Mouse (Mus musculus) T-helper 2 cell (primary cell): ENCODE measurements around the gene Limch1.

ENCODE experiments used
- in situ Hi-C: fragments of 300-600 bp; cut with MboI, MseI; formaldehyde crosslinking; loops from one replicate; pipeline ENCODE4 v1.15.1; 2025; ENCODE audit warnings: high pct_unique_total_duplicates

The Limch1 gene

DNA sequence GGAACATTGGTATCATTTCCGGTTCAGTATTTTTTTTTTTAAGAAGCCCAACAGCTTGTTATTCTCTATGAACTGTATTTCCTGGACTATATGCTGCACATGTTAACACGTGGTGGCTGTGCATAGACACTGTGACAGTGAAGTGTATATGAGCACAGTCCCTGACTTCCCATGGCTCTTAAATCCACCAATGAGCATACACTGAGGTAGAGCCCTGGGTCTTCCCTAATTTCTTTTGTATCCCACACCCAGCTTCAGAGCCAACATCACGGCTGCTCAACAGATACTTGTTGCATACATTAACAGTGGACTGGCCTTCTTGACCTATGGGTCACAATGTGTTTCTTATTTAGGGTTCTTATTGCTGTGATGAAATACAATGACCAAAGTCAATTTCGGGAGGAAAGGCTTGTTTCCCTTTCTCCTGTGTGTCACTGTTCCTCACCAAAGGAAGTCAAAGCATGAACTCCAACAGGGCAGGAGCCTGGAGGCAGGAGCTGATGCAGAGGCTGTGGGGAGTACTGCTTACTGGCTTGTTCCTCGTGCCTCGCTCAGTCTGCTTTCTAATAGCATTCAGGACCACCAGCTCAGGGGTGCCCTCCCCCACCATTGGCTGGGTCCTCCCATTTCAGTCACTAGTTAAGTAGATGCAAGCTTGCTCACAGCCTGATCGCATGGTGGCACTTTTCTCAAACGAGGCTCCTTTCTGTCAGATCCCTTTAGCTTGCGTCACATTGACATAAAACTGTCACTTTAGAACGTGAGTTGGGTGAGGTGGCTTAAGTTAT, 130.6 kb downstream of the Limch1 start:
- in situ Hi-C loops, result no loop called here

DNA sequence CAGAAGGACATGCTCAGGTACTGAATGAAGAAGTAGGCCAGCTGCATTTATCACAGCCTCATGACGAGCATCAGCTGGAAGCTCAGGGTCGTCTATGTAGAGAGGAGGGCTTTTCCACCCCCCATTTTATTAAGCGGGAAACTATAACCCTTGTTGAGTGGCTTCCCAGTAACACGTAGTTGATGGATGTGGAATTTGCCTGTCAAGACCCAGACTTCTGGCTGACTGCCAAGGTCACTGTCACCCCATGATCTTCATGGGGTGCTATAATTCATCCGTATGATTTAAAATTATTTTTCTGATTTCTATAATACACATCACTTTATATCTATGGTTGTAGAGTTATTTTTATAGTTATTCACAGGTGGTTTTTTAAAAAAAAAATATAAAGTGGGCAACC, 131.4 kb downstream of the Limch1 start:
- in situ Hi-C loops, result no loop called here

DNA sequence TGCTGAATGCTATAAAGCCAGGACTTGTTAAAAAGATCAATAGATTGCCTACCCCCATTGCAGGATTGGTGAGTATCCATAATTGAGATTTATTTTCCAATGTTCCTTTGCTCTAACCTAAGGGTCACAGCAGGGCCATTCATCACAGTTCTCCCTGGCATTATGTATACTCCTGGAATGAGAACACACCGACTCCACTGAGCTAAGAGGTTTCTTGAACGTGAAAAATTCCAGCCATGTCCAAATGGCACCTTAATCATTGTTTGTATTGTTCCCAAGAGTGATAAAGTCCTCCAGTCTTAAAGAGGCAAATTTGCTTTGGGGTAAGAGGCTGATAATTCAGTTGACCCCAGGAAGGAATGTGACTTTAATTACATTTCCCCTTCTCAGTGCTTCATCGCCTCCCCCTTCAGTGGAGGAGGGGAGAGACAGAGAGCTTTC, 136.3 kb downstream of the Limch1 start:
- in situ Hi-C loops, result no loop called here

DNA sequence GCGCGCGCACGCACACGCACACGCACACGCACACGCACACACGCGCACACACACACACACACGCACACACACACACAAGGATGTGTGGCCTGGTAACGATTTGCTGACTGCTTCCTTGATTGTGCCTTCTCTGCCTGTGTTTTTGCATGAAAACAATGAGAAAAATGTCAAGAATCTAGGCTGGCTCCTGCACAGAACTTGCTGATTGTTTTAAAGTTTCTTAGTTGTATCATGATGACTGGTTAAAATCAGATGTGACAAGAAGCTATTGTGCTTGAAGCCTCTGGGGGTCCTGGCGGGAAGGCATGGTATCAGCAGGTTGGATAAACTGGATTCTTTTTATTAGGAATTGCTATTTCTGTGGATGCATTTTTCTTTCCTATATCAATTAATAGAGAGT, 137.1 kb downstream of the Limch1 start:
- in situ Hi-C loops, result no loop called here

DNA sequence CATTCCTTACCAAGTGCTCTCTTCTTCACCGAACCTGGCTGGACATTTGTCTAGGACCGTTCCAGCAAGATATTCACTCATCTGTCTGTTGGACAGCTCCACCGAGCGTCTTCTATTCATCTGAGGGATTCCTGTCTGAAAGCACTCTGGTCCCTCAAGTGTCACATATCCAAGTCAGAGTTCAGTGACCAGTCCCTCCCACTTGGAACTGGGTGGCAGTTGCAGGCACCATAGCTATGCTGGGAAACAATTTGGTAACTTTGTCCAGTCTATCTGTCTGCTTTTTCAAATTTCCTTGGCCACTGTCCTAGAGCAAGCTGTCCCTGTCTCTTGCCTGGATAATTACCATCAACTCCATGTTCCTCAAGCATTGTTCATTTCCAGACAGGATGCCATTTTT, 138.9 kb downstream of the Limch1 start:
- in situ Hi-C loops, result no loop called here

DNA sequence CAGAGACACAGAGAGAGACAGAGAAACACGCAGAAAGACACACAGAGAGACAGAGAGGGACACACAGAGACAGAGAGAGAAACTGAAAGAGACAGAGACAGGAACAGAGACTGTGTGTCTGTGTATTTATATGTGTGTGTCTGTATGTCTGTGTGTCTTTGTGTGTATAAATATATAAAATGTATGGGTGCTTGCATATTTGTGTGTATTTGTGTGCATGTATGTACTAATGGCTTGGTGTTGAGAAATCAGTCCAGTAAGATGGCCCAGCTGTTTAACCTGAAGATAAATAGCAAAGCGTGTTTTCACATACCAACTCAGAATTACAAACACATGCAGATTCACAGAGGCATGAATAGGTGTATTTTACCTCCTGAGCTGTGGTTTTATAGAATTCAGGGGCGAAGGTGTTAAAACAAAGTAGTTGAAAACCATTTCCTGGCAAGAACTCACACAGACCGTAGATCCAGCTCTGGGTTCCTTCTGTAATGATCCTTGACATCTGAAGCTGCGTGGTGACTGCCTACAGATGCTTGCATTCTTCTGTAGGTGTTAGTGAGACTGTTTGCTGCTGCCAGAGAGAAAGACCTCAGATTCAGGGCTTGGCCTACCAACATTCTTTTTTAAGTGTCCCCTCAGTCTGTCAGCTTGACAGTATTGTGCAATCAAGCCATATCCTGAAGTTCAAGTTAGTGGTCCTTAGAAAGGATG, 140.9 kb downstream of the Limch1 start:
- in situ Hi-C loops, result no loop called here

DNA sequence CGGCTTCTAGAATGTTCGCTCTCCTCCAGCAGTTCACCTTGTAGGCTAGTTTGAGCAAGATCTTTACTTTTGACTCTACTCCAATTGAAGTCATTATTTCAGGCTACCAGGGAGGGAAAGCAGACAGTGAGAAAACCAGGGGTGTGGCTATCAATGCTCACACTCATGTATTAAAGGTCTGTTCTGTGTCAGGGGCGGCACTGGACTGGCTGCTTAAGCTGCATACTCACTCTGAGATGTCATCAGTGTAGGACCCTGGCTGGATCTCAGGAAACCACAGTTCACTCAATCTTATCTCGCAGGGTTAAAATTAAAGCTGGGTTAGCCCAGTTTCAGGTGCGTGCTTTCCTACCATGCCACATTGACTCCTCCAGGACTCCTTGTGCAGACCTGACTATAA, 142.4 kb downstream of the Limch1 start:
- in situ Hi-C loops, result no loop called here

DNA sequence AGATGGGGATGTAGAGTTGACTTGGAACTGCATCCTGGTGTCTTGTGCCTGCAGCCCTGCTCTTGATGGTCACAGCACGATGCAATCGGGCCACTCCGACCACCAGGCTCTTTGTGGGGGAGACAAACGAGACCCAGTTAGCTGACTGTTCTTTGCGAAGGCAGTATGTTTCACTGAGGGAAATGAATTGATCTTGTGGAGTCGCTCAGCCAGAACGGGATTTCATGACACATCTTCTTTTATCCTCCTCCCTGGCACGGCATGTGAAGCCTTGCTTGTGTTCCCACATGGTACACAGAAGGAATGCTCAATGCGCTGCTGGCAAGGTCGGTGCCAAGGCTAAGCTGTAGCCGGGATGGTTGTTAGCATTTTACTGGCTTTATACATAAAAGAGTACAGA, 143.7 kb downstream of the Limch1 start:
- in situ Hi-C loops, result no loop called here

DNA sequence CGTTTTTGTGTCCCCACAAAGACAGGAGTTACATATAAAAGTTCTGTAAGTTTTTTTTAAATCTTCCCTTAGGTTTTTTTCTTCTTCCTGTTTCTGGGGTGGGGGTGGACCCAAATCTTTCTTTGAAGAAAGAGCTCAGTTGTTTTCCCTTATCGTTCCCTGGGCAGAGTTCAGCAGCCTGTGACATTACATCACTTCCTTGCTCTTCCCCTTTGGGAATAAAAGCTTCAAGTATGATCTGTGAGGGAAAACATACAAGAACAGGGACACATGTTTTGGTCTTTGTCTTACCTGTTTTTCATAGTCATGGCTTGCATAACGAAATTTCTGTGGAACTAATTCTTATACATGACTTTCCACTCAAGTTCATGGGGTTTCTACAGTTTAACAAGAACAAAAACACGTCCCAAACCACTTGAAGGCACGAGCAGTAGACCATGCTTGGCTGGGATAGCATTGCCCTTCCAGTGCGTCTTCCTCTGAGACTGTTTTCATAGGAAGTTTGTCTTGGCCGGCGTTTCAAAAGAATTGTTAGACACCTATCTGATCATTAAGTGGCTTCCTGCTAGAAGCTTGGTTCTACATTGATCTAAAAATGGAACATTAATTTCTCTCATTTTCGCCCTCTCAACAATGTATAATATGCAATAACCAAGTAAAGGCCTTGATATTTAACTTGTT, 150.0 kb downstream of the Limch1 start:
- in situ Hi-C loops, result no loop called here

DNA sequence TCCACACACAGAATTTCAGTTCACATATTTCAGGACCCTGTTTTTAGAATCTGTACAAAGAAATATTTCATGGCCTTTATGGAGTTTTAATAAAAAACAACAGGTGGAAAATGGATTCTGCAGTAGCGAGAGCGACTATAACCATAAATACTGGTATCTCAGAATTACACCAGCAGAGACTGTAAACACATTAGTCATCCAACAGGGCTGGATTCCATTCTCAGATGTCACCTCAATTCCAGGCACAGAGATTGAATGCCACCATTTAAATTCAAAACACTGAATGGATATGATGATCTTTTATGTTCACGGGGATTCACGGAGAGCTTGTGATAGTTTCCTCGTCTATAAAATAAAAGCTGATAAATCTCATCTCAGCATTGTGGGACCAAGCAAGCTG, 152.0 kb downstream of the Limch1 start:
- in situ Hi-C loops, result no loop called here

DNA sequence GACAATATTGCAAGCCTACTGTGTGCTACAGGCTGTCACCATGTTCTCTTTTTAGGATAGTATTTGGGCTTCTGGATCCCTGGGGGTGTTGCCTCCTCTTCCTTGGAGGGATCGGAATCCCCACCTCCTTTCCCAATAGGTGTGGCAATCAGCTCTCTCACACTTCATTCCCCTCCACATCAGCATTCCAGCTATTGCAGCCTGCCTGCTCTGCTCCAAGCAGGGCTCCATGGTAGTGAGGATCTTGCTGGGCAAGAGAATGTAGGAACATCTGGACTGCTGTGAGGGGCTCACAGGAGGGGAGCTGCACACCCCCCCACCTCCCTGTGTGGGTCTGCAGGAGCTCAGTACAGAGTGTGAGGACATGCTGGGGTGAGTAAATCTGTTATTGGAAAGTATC, 152.6 kb downstream of the Limch1 start:
- in situ Hi-C loops, result no loop called here

DNA sequence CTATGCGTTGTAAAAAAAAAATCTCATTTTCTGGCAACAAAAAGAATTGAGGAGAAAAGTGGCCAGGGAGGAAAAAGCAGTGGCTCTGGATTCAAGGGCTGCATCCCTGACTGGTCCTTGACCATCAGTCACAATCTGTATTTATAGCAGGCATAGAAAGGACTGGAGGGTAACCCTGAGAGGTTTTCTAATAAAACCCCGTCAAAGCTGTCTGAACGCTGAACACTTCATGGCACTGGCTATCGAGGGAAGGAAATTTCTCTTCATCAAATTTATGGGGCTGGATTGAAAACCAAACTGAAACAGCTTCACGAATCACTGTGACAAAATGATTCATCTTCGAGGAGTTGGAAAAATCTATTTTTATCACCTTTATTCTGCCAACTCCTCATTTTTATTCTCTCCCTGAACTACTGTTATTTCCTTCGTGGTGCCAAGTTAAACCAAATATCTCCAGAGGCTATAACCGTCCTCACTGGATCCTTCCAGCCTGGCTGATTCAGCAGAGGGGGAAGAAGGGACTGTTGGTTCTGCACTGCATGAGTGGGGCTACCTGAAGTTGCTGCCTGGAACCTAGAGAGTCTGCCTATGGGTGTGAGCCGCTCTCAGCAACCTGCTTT, 153.3 kb downstream of the Limch1 start:
- in situ Hi-C loops, result no loop called here

DNA sequence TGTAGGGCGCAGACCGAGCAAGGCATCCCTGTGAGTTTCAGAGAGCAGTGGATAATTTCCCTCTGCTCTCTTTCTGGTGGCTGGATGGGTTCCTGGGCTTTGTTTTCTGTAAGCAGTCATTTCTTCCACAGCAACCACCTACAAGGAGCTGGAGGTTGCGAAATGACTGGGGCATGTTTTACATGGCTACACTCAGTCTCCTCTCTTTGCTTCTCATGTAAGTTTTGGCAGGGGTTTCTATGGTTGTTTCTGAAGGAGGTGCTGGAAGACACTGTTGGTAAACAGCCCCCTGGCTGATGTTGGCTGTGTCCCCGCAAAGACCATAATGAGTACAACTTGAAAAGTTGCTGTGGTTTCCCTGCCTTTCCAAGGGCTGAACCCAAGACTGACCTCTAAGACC, 155.5 kb downstream of the Limch1 start:
- in situ Hi-C loops, result no loop called here

DNA sequence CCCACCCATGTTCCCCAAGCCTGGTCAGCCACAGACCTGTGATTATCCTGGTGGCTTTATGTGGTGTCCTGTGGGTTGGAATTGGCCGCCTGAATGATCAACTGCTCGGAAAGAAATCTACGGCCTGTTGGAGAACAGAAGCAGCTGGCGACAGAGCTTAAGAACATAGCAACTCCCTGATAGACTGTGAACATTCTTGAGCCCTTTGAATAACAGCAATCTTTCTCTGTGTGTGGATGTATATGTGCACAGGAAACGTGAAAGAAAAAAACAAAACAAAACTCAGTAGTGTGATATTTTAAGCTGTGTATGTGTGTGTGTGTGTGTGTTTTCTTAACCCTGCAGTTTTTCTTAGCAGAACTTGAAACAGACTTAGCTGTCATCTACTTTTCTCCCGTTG, 159.2 kb downstream of the Limch1 start:
- in situ Hi-C loops, result no loop called here

DNA sequence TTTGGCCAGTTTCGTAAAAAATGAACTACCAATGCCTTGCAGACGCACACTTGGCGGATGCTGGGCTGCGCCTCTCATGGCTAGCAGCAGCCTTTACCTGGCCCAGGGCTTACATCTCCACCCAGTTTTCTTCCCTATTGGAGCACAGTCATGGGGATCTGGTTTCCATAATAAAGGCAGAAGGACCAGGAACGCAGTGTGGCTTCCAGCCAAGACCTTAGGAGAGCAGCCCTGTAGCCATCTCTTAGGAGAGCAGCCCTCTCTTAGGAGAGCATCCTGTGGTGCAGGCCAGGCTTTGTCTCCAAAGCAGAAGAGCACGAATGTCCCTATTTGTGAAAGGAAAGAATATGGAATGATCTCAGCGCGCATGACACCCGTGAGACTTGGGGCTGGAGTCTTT, 163.3 kb downstream of the Limch1 start:
- in situ Hi-C loops, result no loop called here

DNA sequence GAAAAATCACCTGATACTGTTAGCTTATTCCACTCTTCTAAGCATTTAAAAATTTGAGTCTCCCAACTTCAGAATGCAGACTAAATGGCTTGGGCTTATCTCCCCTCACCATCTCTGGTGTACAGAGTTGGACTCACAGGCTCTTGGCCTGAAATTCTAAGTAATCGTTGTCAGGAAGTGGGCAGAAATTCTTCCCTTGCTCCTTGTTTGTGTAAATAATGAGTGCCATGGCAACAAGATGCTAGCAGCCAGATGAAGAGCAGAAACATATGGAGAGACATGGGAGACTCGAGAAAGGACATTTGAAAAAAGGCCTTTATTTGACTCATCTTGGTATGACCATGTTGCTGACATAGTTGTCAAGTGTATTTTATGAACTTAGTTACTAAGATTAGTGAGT, 164.3 kb downstream of the Limch1 start:
- in situ Hi-C loops, result no loop called here

DNA sequence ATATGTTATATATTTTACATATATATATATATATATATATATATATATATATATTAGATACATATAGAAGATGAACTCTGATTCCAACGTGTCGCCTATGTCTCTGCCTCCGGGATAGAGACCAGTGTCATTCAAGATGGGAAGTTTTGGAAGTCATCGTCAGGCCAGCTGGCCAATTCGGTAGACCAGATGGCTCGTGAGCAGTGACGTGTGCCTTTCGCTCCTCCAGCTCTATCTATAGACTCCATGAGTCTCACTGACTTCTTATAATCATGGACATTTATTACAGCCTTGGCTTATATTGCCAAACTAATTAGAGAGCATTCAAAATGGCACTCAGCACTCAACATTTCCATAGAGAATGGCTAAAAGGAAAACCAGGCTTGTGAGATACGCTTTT, 165.0 kb downstream of the Limch1 start:
- in situ Hi-C loops, result no loop called here

DNA sequence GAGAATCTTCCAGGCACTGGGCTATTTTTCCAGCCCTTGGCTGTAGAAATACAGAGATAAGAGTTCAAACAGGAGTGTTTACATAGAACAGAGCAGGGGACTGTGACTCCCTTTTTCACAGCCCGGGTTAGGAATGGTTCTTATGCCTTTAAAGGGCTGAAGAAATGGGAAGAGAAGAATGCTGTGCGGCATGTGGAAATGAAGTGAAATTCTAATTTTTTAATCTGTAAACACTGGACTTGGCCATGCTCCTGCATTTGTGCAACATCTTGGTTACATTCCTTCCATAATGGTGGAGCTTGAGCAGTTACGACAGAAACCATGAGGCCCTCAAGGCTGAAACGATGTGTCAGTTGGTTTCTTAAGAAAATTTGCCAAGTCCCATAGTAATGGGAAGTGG, 165.4 kb downstream of the Limch1 start:
- in situ Hi-C loops, result no loop called here

DNA sequence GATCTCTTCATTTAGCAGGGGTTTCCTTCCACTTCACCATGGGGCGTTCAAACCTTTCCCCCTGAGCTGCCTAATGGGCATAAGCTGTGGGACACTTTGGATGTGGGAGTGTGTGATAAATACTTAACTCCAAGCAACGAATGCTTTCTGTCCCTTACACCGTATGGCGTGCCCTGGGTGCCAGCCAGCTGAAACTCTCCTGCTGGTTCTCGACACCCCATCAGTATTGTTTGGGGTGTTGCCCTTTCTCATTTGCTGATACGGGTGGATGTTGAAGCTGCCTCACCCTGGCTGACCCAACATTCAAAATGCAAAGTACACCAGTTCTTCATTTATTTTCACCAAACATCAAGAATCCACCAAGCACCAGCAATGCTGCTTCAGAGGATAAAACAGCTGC, 168.2 kb downstream of the Limch1 start:
- in situ Hi-C loops, result no loop called here

DNA sequence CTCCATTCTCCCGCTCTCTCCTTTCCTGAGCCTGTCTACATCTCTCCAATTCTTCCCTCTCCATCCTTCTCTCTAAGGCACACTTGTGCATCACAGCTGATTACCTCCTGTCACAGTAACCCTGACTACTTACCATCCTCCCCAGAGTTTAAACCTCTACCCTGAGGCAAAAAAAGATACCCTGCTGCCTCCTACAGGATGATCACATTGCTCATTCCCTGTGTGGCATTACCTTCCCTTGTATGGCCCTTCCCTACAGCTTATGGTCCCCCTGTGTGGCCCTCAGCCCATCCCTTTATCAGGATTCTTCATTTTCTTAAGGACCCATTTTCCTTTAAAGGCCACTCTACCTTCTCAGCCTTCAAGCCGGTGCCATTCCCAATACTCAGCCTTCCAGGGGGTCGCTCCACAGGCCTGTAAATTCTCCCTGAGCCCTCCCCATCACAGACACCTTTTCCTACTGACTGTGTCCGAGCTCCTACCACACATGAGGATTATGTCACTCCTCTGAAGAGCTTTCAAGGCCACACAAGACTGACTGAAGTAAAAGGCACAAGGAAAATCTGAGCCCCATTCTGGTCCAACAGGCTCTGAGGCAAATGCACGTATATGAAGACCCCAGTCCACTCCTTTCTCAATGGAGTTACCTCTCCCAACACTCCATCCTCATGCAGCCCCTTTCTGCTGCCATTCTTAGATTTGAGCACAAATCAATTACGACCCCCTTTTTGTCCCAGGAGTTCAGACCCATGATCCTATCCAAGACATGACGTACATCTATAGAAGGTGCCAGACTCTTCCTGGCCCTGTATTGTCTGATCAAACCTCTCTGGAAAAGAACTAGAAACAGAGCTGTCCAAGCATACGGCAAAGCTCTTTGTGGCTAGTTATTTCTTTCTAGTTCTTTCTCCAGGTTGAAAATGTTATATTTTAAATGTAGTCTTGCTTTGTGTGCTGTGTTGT, 172.0 kb downstream of the Limch1 start:
- in situ Hi-C loops, result no loop called here
